Mouse (Mus musculus) lung, adult 18-20 months (tissue): ENCODE measurements around the gene Arhgap1.
"Not testable (repeated sequence)": the region's sequence is repeated elsewhere in the genome, so short reads cannot be mapped to it uniquely, and the experiment has no call there.

Source experiments
- DNase-seq, 2 experiments: peaks; one replicate each; pipeline ENCODE4 v3.0.0; 2022; ENCODE audit warnings: mixed read lengths in 2 of 2

Arhgap1 gene

GRCm38 (mm10) chr2:91649553-91650359 lies at the start of gene Arhgap1, which contains the start of gene Zfp408:
TSS of gene Arhgap1 (plus strand) at chr2:91649860.
TSS of gene Zfp408 (minus strand) at chr2:91649791.
- DNase-seq: peak; percentile 98

DNA sequence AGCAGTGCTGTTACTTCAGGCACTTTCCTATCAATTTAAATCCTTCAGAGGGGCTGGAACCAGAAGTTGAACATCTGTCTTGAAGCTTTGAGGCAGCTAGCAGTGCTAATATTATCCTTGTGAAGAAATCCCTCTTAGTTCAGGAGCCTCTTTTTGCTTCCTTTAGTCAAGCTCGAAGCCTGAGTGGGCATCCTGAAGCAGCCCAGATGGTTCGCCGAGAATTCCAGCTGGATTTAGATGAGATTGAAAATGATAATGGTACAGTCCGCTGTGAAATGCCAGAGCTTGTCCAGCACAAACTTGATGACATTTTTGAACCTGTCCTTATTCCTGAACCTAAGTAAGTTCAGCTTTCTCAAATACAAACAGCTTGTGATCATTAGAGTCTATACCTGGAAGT lies 49.2 kb upstream of the Arhgap1 start:
- DNase-seq: no peak

DNA sequence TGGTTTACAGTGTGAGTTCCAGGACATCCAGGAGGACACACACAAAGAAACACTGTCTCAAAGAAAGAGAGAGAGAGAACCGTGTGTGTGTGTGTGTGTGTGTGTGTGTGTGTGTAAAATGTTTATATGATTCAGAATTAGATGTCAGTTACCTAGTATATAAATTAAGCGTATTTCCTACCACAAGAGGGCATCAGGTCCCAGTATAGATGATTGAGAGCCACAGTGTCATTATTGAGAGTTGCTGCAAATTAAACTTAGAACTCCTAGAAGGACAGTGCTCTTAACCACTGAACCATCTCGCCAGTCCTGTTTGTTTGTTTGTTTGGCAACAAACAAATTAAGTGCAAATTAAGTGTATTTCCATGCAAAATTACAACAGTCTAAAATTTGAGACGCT lies 47.3 kb upstream of the Arhgap1 start:
- no peak for DNase-seq

GRCm38 (mm10) chr2:91609370-91609769 lies 40.3 kb upstream of the Arhgap1 start:
- DNase-seq: not testable (repeated sequence)

GRCm38 (mm10) chr2:91622356-91622755 lies 27.3 kb upstream of the Arhgap1 start:
- DNase-seq: no peak

DNA sequence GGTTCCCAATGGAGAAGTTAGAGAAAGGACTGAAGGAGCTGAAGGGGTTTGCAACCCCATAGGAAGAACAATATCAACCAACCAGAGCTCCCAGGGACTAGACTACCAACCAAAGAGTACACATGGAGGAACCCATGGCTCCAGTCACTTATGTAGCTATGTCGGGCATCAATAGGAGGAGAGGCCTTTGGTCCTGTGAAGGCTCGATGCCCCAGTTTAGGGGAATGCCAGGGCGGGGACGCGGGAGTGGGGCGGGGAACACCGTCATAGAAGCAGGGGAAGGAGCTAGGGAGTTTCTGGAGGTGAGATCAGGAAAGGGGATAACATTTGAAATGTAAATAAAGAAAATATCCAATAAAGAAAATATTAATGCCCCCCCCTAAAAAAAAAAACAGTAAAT lies 26.3 kb upstream of the Arhgap1 start:
- not testable (repeated sequence) for DNase-seq

DNA sequence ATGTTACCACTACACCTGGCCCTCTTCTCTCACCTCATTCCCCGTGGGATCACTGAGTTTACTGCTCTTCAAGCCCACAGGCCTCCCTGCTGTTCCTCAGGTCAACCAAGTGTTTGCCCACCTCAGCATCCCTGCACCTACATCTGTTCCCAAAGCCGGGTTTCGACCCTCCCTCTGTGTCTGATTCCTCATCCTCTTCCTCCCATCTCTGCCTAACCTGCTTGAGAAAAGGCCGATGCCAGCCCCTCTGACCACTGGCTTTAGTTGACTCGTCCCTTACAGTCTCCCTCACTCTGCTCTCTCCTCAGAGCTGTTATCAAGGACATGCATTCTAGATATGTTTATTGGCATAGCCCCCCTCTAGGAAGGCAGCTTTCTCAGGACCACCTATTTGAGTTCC lies 22.2 kb upstream of the Arhgap1 start:
- no peak for DNase-seq

DNA sequence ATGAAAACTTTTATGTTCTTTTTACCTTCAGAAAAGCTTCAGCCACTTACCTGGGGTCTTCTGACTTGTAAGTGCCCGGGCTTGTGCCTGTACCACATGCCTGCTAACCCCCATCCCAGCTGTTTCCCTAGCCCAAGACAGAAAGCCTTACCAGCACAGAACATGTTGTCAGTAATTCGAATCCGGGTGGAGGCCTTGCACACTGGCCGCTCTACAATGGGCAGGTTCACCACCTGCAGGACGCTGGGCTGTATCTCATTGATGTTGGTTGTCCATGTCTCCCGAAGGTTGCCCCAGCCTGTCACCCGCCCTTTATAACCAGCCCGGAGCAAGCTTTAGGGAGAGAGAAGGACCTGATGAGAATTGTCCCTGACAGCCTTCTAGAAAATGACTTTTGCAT lies 21.5 kb upstream of the Arhgap1 start:
- DNase-seq: no peak

DNA sequence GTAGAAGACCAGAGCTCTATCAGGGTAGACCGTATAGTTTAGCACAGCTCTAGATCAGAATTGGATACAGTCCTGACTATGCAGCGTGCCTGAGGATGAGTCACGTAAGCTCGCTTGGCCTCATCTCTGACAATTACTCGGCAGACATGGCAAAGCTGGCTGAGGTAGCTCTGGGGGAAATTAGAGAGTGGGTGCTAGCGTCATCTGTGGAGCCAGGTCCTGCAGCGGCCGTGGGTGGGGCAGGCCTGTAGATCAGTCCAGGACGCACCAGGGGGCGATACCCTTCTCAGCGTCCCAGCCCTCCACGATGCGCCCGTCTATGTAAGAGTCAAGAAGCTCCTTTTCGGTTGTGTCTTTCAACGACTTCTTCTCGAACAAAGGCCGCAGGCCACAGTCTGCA lies 20.0 kb upstream of the Arhgap1 start:
- no peak for DNase-seq

DNA sequence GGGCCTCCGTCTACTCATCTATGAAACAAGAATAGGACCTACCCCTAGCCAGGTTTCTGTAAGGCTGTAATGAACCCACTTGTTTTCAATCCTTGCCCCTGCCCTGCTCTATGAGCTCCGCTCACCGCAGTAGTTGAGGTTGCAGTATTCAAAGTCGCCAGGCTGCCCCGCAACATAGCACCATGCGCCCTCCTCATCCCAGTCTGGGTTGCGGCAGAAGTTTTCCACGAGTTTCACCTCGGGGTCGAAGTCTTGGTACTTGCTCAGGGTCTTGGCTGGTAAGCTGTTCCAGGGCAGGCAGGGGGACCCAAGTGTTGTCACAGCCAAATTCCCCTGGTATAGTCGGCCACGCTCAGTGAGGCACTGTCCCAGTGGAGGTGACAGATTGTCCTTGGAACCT lies 19.3 kb upstream of the Arhgap1 start:
- DNase-seq: no peak

DNA sequence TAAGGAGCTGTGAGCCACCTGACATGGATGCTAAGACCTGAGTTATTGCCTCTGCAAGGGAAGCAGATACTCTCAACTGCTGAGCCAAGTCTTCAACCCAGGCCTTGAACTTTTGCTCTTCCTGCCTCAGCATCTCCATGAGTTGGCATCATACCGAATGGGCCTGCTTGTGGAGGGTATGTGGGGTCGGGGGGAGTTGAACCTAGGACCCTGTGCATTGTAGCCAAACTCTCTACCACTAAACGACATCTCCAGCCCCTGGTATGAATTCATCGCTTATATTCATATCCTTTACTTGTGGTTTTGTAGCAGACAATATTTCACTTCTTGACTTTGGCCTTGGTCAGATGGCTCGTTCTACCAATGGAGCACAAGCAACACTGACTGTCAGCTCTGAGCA lies 17.8 kb upstream of the Arhgap1 start:
- DNase-seq: no peak

- no peak for DNase-seq
Measured at GRCm38 (mm10) chr2:91632316-91632715, 17.3 kb upstream of the Arhgap1 start.

DNA sequence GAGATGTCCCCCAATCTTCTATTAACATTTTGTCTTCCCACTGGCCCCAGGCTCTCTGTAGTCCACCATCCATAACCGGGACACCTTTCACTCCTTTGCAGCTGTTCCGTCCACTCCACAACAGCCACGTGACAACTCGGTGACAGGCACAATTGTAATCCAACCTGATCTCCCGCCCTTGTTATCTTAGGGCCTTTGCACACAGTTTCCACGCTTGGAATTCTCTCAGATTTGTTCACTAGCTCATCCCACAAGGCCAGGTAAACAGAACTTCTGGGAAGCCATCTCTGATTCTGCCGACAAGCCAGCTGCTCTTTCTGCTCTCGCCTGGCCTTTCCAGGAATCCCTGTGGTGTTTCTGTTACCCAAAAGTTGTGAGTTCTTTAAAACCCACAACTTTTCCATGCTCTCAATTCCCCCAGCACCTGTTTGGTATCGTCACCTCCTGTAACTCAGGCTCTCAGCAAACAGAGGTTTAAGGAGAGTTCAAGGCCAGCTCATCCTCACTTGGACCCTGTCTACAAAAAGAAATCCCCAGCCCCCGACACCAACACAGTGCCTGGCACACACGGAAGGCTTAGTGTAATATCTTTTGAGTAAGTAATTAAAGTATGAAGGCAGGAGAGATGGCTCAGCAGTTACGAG lies 16.2 kb upstream of the Arhgap1 start:
- DNase-seq: no peak

DNA sequence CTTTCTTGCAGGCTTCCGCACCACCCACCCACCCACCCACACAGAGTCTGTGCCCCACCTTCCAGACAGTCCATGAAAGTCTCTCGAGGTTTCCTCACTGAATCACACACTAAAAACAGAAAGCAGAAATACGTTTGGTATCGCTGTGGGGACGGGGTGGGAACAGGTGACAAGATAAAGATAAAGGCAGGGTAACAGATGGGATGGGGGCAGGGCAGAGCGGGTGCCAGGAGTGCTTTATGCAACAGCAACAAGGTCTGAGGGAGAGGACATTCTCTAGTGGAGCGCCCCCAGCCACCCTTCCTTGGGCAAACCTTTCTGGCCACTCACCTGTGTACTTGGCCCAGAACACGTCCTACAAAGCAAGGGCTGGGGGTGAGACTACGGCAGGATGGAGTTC lies 14.8 kb upstream of the Arhgap1 start:
- no peak for DNase-seq

DNA sequence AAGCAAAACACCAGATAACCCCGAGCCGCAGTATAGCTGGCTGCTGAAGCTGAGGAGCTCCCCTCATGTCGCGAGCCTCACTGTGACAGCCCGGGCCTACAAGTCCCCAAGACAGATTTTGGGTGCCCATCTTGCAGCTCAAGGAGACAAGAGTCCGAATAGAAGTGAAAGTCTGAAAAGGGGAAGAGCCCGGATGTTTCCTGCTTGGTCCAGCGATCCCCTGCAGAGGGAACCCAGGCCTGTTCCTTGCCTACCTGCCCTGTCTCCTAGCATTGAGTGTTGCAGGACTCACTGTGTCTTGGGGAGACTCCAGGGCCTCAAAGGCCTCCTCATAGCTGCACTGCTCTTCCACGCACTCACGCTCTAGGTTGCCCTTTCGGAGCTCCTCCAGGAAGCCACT lies 14.2 kb upstream of the Arhgap1 start:
- no peak for DNase-seq

- no peak for DNase-seq
Measured at GRCm38 (mm10) chr2:91636229-91636628, 13.4 kb upstream of the Arhgap1 start, which contains the start of gene F2. TSS of gene F2 (minus strand) at chr2:91636414.

GRCm38 (mm10) chr2:91636727-91637338 lies 12.8 kb upstream of the Arhgap1 start:
- DNase-seq: peak; percentile 30 to 40

DNA sequence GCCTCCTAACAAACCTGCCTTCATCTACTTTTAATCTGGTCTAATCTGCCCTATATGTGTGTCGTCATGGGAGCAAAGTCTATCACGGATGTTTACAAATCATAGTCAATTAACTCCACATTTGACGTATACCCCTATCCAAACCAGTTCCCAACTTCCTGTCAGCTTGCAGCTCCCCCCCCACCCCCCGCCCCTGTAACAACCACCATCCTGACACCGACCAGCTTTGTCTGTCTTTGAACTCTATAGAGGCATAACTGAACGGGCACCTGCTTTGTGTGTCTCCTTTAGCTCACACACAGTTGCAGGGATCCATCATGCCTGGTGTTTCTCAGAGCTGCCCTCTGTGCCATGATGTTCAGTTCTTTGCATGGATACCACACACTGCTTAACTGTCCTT lies 10.7 kb upstream of the Arhgap1 start:
- no peak for DNase-seq

DNA sequence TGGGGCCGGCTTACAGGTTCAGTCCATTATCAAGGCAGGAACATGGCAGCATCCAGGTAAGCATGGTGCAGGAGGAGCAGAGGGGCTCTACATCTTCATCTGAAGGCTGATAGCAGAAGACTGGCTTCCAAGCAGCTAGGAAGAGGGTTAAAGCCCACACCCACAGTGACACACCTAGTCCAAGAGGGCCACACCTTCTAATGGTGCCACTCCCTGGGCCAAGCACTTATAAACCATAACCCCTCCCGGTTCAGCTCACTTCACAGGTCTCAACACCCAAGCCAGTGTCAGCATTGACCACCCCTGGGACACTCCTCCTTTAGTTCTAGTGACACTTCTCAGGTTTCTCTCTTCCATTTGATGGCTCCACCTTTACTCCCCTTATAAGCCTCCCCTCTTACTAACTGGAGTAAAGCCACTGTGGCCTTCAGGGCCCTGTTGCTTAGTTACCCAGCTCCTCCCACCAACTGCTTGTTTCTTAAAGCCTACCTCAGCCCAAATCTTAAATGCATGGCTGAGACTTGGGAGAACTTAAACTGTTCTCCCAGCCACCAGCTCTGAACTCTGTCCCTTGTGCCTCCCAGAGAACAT lies 6.7 kb upstream of the Arhgap1 start:
- DNase-seq: no peak

DNA sequence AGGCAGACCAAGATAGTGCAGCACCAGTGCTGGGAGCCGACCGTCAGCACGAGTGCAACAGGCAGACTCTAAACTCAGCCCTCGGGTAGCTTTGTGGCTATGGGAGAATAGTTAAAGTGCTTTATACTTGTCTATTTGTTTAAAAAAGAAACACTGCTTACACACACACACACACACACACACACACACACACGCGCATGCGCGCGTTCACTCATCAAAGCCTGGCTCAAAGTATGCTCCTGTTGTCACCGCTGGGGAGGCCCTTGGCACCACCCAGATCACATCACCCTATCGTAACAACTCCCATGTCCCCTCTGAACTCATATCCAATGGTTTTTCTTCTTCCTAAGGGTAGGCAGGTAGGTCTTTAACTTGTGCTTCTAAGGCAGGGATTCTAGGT lies 5.6 kb upstream of the Arhgap1 start:
- no peak for DNase-seq

DNA sequence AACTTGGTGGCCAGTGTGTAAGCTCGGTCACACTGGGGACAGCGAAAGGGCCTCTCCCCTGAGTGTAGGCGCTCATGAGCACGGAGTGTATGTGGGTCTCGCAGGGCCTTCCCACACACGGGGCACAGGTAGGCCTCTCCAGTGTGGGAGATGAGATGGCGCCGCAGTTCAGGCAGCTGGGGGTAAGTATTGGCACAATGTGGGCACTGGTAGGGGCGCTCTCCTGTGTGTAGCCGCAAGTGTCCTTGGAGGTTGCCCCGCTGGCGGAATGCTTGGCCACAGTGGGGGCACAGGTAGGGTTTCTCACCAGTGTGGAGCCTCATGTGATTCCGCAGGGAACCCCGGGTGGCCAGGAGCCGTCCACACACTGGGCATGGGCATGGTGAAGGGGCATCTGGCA lies 4.3 kb upstream of the Arhgap1 start:
- DNase-seq: no peak

- DNase-seq: no peak
Measured at GRCm38 (mm10) chr2:91645811-91646210, 3.8 kb upstream of the Arhgap1 start.

- peak; percentile 42 to 49 for DNase-seq
Measured at GRCm38 (mm10) chr2:91646733-91647132, 2.9 kb upstream of the Arhgap1 start.

DNA sequence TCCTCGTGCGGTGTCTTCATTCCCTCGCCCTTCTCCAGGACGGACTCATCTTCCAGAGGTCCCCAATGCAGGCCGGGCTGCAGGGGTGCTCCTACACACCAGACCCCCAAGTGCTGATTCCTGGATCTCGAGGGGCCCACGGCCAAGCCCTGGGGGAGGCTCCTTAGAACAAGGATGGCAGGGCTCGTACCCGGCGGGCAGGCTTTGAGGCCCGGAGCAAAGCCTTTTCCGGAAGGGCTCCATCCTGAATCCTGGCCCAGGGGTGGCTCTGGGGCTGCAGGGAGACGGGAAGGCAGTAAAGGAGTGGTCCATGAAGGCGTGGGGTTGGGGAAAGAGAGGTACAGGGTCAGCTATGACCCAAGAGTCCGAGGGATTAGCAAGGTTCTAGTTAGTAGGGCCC lies 508 bp upstream of the Arhgap1 start:
- DNase-seq: no peak
